Mouse (Mus musculus) layer of hippocampus, adult 9-11 months (tissue): ENCODE results near the gene Tbxas1.

Experiments
- DNase-seq: peaks from one replicate; pipeline ENCODE4 v3.0.0; 2022

Gene Tbxas1

DNA sequence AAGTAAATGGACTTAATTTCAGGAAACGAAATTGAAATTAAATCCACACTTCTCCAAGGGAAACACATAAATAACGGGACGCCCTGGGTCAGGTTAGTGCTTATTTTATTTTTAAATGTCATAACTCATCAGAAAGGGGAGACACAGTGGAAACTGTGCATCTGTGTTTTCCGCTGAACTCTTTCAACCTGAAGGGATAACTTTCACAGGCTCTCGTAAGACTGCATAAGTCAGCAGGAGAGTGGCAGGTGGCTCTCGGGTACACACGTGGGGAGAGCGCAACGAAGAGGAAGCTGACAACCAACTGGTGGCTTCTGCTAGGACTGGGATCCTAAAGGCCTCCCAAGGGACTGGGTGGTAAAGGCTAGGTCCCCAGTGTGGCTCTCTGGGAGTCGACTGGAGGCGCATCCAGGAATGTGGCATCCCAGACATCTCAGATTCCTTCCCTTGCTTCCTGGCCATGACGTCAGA is 128.8 kb downstream of the Tbxas1 start:
- no peak for DNase-seq

DNA sequence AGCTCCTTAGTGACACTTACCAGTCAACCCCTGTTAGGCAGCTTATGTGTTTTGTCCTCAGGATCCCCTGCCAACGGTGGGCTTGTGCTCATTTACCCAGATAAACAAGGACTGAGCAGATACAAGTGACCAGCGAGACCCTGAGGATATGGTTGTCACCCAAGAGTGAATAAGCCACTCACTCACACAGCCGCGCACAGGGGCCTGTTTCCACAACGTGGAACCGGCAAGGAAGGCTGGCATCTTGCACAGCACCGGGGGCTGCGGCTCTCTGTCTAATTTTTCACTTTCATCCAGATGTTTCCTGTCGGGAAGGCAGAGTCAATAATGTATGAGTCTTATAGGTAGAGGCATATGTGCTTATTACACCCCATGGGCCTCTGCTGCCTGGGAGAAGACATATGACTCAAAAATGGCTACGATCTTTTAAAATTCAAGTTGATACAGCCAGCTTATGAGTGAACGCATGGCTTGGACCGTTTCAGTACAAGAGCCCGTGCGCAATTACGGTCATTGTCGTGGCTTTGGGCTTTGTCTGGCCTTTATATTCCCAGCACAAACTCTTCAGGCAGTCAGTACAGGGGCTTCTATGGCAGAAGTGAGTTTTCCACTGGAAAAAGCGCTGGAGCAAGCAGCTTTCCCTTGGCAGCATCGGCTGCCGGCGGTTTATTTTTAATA is 130.2 kb downstream of the Tbxas1 start:
- no peak for DNase-seq

DNA sequence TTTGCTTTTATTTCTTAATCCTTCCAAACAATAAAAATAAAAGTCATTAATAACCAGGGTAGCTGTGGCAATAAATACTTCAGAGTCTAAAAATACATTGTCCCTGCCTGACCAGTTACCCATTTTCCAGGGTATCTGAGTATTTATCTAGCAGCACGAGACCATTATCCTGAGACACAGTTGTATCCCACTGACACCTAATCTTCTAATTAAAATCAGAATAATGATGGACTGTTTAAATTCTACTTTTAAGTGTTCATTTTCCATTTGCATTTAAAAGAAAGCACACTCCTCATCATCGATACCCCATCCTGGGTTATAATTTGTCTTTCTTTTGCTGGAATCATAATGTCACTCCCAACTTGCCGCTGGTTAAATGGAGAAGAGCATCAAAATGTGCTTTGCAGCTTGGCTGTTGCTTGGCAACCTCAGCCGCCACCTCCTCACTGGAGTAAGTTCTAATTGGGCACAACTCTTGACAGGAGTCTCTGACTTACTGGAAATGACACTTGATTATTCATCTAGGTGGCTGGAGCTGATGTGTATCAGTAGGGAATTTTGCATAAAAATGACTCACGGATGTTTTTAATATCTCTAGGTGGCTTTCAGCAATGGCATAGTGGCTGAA is 130.9 kb downstream of the Tbxas1 start:
- peak; percentile 69 for DNase-seq

DNA sequence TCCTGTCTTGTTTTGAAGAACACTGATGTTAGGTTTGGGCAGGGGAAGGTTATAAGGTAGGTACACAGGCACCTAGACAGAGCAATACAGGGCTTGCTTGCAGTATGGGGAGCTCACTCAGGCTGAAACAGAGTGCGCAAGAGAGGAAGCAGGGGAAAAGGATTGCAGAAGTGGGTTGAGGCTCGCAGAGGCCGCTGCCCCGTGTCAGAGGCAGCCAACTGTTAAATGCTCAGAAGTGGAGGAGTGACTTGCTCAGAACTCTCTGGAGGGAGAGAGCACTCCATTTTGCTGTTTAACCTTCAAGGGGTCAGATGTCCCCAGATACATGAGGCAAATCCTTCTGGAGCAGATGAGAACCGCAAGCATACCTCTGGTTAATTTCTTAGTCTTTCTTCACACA is 132.0 kb downstream of the Tbxas1 start:
- DNase-seq: peak; percentile 31

DNA sequence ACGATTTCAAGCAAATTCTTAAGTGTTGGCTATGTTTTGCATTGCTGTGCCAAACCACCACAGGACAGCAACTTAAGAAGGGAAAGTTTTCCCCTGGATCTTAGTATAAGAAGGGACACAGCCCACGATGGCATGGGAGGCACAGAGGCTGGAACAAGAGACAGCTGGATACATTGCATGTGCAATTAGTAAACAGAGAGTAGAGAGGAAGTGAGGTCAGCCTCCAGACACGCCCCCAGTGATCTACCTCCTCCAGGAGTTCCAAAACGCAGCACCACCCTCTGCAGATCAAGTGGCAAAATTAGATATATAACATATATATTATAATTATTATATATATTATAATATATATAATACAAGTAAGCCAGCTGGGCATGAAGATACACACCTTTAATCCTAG is 132.9 kb downstream of the Tbxas1 start:
- DNase-seq: no peak

DNA sequence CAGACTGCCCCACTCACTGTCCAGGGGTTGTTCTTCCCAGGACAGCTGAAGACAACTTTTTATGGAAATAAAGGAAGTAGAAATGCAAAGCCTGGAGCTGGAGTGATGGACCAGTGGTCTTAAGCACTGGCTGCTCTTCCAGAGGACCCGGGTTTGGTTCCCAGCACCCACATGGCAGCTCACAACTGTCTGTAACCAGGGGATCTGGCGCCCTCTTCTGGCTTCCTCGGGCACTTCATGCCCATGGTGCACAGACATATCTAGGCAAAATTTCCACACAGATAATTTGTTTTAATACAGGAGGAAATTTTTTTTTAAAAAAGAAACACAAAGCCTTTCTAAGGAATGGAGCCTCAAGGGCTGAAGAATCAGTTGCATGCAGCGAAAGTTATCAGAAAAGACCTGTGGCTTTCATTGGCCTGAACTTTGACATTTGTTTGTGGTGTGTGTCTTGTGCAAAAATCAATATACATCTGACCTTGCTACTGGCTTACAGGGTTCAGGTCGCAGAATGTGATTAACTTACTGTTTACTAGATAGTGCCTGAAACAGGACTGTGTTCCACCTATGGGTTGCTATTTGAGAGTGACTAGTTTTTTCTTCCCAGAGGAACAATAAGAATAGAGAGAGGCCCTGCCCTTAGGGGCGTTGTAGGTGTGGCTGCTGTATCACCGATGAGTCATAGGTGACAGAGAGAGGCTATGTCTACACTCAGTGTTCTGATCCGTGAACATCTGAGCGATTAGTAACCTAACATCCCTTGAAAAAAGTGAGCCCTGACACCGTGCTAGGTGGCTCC is 138.0 kb downstream of the Tbxas1 start:
- no peak for DNase-seq

DNA sequence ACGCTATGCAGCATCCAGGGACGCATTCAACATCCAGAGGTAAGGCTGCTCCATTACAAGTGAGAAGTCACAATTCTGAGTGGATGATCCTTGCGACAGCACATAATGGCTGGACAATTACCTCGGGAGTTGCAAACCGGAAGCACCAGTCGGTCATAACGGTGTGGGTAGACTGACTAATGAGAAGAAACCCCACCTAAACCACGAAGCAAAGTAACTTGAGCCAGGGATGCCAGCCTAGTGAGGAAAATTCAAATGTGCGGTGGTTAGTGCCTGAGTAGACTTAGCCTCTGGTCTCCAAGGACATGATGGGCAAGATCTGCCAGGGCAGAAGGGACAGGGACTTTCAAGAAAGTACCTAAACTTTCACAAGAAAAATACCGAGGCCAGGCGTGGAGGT is 142.7 kb downstream of the Tbxas1 start:
- DNase-seq: no peak

DNA sequence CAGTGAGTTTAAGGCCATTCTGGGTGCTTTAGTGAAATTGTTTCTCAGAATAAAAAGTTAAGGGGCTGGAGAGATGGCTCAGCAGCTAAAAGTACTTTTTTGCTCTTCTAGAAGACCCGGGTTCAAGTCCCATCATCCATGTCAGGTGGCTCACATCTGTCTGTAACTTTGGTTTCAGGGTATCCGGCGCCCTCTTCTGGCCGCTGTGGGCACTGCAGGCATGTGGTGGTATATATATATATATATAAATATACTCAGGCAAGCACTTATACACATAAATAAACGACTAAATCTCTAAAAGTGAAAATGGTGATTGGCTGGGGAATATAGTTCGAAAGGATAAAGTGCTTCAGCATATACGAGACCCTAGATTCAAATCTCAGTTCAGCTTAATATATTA is 143.6 kb downstream of the Tbxas1 start:
- no peak for DNase-seq

DNA sequence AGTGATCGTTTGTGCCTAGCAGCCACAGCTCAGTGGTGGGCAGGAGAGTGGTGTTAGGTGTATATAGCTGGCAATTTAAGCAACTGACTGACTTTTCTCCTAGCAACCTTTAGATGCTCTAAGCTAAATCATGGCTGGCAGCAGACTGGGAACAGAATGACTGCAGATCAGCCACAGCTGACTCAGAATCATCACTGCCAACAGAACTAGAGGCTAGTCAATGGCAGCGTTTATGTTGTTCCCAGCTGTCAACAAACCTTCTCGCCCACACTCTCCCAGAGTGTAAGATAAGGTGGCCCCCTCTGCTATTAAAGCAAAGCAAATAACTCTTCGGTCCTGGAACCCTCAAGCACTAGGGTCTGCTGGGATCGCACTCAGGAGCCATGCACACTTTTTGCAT is 144.0 kb downstream of the Tbxas1 start:
- DNase-seq: peak; percentile 60

DNA sequence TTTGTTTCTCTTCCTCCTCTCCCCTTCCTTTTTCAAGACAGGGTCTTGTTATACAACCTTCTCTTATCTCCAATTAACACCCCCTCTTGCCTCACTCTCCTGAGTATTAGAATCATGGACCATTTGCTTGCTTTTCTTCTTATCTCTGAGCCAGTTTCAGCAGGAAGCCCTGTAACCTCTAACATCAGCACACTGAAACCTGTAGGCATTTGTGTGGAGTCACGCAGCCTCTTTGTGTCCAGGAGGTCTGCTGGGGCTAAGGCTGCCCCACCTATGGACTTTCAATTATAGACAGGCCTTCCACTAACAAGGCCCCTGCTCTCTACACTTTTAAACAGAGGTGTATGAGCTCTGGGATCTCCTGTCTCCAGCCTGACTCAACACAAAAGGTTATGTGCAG is 146.7 kb downstream of the Tbxas1 start:
- no peak for DNase-seq

DNA sequence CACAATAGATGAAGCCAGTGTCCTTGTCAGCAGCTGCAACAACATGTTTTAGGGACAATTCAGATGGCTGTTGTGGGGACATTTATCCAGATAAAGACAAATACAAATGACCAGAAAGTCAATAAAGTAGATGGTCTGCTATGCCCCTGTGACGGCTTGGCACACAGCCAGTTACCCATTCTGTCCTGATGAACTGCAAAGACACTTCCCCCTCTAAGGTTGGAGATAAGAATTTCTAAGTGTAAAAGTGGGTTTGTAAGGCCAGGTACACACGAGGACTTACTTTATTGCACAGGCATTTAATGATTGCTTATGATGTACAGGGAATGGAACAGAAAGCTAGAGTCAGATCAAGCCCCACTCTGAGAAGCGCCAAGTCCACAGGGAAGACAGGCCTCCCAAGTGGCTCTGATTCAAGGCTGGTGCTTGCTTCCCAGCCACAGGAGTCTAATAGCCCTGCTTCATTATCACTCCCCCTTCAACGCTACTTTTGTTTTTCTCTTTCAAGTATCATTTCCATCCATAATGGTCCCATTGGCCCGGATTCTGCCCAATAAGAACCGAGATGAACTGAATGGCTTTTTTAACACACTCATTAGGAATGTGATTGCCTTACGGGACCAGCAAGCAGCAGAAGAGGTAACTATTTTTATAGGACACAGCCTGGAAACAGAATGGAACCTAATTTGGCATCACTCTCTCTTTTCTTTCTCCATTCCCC is 147.4 kb downstream of the Tbxas1 start:
- no peak for DNase-seq

DNA sequence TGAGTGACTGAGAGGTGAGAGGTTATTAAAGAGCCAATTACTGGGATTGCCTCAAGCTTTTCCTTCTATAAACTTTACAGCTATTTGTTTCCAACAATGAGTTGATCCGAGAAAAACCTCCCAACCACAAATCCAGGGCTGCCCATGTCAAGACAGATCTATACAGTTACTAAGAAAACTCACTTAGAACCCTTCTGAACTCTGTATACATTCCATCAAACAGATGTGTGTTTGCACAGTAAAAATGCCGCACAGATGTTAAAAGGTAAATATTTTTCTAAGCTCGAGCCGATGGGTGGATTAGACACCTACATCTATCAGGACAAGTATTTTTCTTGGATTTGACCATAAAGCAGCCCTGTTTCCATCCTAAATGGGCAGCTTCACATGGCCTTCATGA is 149.4 kb downstream of the Tbxas1 start:
- DNase-seq: no peak

DNA sequence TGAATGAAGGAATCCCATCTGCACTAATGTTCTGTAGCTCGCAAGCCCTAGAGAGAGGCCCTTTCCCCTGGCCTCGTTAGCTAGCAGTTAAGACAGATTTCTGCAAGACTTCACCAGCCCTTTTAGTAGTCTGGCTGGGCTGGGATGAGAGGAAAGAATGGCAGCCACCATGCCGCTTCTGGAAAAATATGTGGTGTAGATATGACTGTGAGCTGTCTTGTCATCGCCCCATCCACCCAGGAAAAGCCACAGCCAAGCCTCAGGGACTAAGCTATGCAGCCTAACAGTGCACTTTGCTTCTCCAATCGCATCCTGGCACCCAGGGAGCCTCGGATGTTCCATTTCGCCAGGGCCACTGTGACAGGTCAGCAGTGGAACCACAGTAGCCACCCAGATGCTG is 149.8 kb downstream of the Tbxas1 start:
- no peak for DNase-seq

DNA sequence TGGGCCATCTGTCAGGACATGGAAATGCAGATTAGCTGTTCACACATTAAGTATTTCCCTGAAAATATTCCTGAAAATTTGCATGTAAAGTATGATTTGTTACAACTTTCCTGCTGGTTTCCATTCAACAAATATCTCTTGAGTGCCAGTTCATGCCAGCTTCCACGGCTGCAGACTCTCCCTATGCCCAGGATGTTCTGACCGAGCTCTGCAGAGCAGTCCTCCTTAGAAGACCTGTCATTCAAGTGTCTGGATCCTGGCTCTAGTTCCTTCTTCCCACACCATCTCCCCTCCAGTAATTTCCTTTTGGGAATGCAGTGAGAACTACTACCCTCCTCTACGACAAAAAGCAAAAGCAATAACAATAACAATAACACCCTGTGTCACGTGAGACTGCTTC is 155.5 kb downstream of the Tbxas1 start:
- DNase-seq: no peak

DNA sequence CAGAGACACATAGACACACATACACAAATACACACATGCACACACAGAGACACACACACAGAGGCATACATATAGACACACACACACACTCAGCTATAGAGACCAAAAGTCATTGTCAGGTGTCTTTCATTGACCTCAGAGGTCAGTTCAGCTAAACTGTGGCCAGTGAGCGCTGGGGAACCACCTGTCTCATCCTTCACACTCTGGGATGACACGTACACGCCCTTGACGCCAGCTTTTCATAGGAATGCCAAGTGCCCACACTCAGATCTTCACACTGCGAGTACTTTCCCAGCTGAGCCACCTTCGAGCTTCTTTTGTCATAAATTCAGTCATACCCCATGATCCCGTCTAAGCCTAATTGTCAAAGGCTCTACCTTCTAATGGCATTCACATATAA is 158.5 kb downstream of the Tbxas1 start:
- no peak for DNase-seq

DNA sequence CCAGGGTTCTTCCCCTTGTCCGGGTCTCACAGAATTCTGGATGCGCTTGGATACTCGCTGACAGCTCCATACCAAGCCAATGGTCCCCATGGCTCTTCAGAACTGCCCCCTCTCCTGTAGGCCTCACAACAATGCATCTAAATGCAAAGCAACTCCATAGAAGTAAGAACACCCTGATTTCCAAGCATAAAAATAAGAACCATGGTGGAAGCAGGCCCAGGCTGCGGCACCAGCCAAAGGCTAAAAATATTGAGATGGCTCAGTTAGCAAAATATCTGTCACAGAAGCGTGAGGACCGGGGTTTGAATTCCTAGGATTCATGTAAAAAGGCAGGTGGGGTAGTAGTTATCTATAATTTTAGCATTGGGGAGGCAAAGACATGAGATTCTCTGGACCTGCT is 159.8 kb downstream of the Tbxas1 start:
- no peak for DNase-seq

DNA sequence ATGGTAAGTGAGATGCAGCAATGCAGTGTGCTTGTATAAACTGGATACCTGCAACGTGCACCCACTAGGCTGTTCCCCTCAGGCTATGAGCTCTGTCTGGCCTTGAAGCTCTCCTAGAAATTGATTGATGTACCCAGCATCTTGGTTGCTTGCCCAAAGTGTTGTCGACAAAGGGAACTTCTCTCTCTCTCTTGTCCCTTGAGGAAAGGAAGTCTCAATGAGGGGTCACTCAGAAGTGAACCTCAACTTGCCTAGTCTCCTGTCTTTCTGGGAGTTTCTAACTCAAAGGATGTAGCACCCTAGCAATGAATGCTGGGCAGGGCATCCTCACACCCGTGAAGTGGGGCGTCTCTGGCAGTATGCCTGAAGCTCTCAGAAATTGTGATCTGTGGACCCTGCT is 161.0 kb downstream of the Tbxas1 start:
- no peak for DNase-seq

DNA sequence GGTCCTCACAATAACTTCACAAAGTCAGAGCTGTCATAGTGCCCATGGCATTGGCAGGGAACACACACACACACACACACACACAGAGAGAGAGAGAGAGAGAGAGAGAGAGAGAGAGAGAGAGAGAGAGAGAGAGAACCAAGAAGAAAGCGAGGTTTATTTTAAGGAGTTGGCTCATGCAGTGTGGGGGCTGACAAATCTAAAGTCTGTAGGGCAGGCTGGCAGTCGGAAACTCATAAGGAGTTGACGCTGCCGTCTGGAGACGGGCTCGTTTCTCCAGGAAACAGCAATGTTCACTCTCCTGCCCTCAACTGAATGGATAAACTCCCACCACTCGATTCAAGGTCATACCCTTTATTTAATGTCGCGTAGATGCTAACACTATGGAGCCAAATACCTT is 165.2 kb downstream of the Tbxas1 start:
- DNase-seq: peak; percentile 25

DNA sequence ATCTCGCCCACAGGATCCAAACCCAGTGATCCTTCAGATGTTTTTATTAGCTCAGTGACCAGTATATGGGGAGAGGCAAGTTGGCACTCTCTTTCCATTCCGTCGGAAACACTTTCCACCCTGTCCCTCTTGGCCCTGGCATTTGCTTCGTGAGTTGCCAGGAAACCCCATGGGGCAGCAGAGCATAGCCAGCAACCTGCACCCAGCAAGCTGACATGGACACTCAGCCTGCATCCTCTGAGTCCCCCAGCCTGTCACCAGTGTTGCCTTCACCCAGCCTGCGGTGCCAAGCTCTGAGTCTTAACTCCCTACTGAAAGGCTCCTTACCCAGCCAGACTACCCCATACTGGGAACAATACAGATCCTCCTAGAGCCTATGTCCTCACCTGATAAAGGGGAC is 173.9 kb downstream of the Tbxas1 start:
- DNase-seq: no peak

DNA sequence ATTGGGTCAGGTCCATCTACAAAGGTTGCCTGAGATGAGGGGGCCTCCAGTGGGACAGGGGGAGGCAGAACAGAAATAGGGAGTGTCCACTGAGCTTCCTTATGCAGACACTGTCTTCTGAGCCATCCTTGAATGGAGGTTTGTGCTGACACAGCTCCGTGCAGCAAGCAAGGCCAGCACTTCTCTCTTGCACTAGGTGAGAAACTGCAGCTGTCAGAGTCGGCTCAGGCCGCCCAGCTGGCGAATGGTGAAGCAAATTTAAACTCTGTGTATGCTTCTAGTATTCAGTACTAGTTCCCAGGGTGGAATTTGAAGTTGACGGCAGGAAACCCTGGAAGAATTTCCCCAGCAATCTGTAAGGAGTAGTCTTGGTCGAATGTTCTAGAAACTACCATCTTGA is 175.6 kb downstream of the Tbxas1 start:
- no peak for DNase-seq

DNA sequence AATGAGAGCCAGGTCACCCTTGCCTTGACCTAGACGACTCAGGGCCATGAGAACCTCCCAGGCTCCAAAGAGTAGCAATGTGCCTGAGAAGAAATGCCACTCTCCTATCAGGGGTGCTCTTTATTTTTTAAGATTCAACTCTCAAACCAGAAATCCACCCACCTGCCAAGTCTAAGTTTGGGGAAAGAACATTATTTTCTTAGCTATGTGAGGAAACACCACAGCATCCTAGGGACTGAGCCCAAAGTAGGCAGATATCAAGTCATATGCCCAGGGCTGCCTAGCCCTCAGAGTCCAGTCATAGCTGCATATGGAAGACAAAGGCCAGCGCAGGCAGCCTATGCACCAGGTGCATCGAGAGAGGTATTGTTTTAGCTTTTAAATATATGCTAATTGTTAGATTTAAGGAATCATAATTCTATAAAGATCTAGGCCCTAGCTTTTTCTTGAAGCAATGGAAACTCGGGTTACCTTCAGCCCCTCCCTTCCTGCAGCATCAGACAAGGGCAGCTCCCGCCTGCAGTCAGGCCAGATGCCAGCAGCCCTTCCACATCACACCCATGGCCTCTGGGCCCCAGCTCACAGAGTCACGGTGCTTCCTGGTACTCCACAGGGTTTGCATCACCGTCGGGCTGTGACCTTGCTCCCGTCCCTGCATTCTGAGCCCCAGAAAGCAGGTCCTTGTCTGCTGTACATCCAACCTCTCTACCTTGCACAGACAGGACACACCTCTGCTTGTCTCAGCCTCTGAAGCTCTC is 176.8 kb downstream of the Tbxas1 start:
- DNase-seq: no peak

DNA sequence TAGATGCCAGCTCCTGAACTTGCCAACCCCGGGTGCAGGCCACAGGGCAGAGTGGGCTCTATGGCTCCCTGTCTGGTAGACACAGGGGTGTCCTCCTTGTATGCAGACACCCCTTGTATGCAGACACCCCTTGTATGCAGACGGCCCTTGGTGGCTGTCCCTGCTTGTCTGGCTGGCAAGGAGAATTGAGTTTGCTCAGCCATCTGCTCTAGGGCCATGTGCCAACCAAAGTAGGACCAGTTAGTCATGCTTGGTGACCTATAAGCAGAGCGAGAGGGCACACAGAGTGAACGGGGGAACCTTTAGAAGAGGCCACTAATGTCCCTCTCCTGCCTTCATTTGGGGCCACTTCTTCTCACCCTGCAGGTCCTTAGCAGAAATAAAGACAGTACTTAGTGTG is 177.4 kb downstream of the Tbxas1 start:
- DNase-seq: no peak
